In the genomic region with DNA sequence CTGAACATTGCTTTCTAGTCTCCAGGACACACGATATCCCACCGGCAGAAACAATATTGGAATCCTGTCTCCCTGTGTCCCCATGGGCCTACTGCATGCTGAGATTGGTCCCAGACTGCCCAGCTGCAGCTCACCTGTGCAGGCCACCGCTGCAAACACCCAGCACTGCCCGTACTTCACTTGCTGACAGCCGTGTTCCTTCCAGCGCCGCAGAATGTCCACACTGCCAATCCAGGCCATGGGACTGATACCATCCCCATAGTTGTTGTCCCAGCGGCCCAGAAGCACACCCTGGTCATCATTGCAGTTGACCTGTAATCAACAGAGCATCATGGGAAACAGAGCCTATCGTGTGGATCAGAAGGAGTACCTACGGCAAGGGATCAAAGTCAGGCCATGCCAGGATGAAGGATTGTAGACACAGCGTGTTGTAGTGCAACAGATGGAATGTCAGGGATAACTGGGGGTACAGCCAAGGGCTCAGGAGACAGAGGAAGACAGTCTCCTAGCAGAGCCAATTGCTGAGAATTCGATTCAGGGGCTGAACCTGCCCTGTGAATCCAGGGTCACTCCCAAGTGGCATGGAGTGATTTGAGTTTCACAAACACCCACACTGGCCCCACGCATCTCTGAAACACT, we compare ENCODE assay signal across 14 mouse cellular contexts. TPM values are rescaled to one million over a fixed set of nuclear protein-coding genes. Genes with fewer than 3 reads are reported as not detected.
DNase-seq lines count a peak whose midpoint lies in the region; ATAC-seq lines count a peak whose summit lies in the region.
"Had no signal": no experiment of that assay in that cellular context is flagged by ENCODE, and none has a peak within 500 bp of the region (broad histone marks: within the 10 kb centered on the region; RNA-seq: fewer than 3 reads in every experiment).

No protein-coding gene starts in this region.

- H3K36me3 ChIP-seq in hindbrain, embryonic 10.5 days = no peaks in the 10 kb centered on the region
- no peaks in the 10 kb centered on the region for H3K36me3 ChIP-seq in hindbrain, embryonic 14.5 days (replicated peaks; ENCODE audit: control insufficient read depth, insufficient read depth)
- H3K36me3 ChIP-seq in macrophage (ENCODE audit: inconsistent target) = peaks cover 45% of the 10 kb centered on the region
- H3K36me3 ChIP-seq: hindbrain, embryonic 13.5 days; midbrain, embryonic 12.5 days; neural tube, embryonic 13.5 days had no signal

- no peak overlapping the region for H3K4me3 ChIP-seq in hindbrain, embryonic 10.5 days
- H3K4me3 ChIP-seq in hindbrain, embryonic 14.5 days (replicated peaks; ENCODE audit: low read length) = no peak overlapping the region
- no peak overlapping the region for H3K4me3 ChIP-seq in macrophage (ENCODE audit: inconsistent target)
- H3K4me3 ChIP-seq: hindbrain, embryonic 13.5 days; midbrain, embryonic 12.5 days; neural tube, embryonic 13.5 days; stomach, embryonic 15.5 days had no signal

- DNase-seq in heart, adult 11 months = peak; percentile 91
- DNase-seq in heart, postnatal 10 days = no peak
- no peak for DNase-seq in hindbrain, embryonic 10.5 days (ENCODE audit: low spot score)
- no peak for DNase-seq in hindbrain, embryonic 14.5 days (ENCODE audit: low spot score)
- peak; percentile 42 to 48 for DNase-seq in cerebellum, postnatal 25 days
- no peak for DNase-seq in adrenal gland, adult 18-20 months (ENCODE audit: low spot score in 2 of 2)
- DNase-seq: gastrocnemius, postnatal 25 days; layer of hippocampus, postnatal 36 days; lung, postnatal 36 days had no signal

- no peaks in the 10 kb centered on the region for H3K9me3 ChIP-seq in hindbrain, embryonic 10.5 days
- no peaks in the 10 kb centered on the region for H3K9me3 ChIP-seq in hindbrain, embryonic 14.5 days (ENCODE audit: control insufficient read depth, low read length)
- H3K9me3 ChIP-seq: hindbrain, embryonic 13.5 days; midbrain, embryonic 12.5 days; neural tube, embryonic 13.5 days; stomach, embryonic 15.5 days had no signal

- 0 out of 2 replicates have a peak, but pooled peaks cover 3% of the 10 kb centered on the region for H3K27me3 ChIP-seq in hindbrain, embryonic 10.5 days (ENCODE audit: insufficient read depth, poor library complexity, severe bottlenecking)
- H3K27me3 ChIP-seq in hindbrain, embryonic 14.5 days (ENCODE audit: control insufficient read depth, insufficient read depth, low read length) = no peaks in the 10 kb centered on the region
- H3K27me3 ChIP-seq: hindbrain, embryonic 13.5 days; midbrain, embryonic 12.5 days; neural tube, embryonic 13.5 days; stomach, embryonic 15.5 days had no signal

- peaks cover 47% of the 10 kb centered on the region for H3K4me1 ChIP-seq in hindbrain, embryonic 10.5 days (replicated peaks)
- no peaks in the 10 kb centered on the region; the same call in 1 of the 2 replicates for H3K4me1 ChIP-seq in hindbrain, embryonic 14.5 days (replicated peaks; ENCODE audit: control insufficient read depth, insufficient read depth, low read length)

- 90% methylated on average over 13 of the region's 13 CpGs for WGBS in hindbrain, embryonic 10.5 days
- 96% methylated on average over 13 of the region's 13 CpGs for WGBS in hindbrain, embryonic 14.5 days
- WGBS in macrophage (ENCODE audit: missing documents) = 97% methylated on average over 13 of the region's 13 CpGs

- H3K9ac ChIP-seq in hindbrain, embryonic 14.5 days = no peak overlapping the region
- H3K9ac ChIP-seq: hindbrain, embryonic 13.5 days; midbrain, embryonic 12.5 days; neural tube, embryonic 13.5 days; stomach, embryonic 15.5 days had no signal

- no peak for ATAC-seq in hindbrain, embryonic 14.5 days (ENCODE audit: low FRiP score)

- H3K79me2 ChIP-seq in macrophage (ENCODE audit: inconsistent target) = no peaks in the 10 kb centered on the region

- peak overlapping the region; percentile 73 for H3K27ac ChIP-seq in hindbrain, embryonic 10.5 days
- H3K27ac ChIP-seq in hindbrain, embryonic 14.5 days = no peak overlapping the region
- H3K27ac ChIP-seq in macrophage = peak overlapping the region; percentile 82
- H3K27ac ChIP-seq: hindbrain, embryonic 13.5 days; midbrain, embryonic 12.5 days; neural tube, embryonic 13.5 days had no signal

- intact Hi-C loops in heart, postnatal 10 days (cut with DNase I) = no loop called here

- H3K4me2 ChIP-seq in hindbrain, embryonic 14.5 days (replicated peaks) = no peak overlapping the region
- H3K4me2 ChIP-seq: hindbrain, embryonic 13.5 days; midbrain, embryonic 12.5 days; neural tube, embryonic 13.5 days; stomach, embryonic 15.5 days had no signal

RNA-seq across cellular contexts. Expression of a gene that starts 14.9 kb away (rescaled TPM):
- 100 to 1,000 TPM; 162 to 208 TPM for total RNA-seq in heart, postnatal 10 days (2021)
- polyA plus RNA-seq in hindbrain, embryonic 10.5 days (2016; fragmentation: Nextera tagmentation; extraction: Ambion mirVana) = 7.5 and 10.2 TPM in 2 replicates
- 5.5 and 6.1 TPM in 2 replicates for polyA plus RNA-seq in hindbrain, embryonic 14.5 days (2014; fragmentation: Nextera tagmentation; extraction: Ambion mirVana)
- total RNA-seq in macrophage (2018; cell fraction: chromatin; rRNA removed) = 100 to 1,000 TPM in 16 of 26 experiments, 10 to 100 TPM in 10; 13.2 to 775 (median 263) TPM
- total RNA-seq in macrophage (2018; cell fraction: cytosol; rRNA removed) = 100 to 1,000 TPM in 15 of 26 experiments, 10 to 100 TPM in 11; 40.0 to 448 (median 113) TPM
- 100 to 1,000 TPM in 20 of 26 experiments, 10 to 100 TPM in 6; 31.5 to 764 (median 230) TPM for total RNA-seq in macrophage (2018; cell fraction: nucleus; rRNA removed)
- polyA plus RNA-seq in macrophage (2018) = 98.8 to 168 TPM (median 120 TPM) in 3 replicates
- 10 to 100 TPM; 60.5 to 90.5 TPM for total RNA-seq in adrenal gland, adult 18-20 months (2021)

Comparison
In these comparisons a context has a peak if more than half of its experiments do, and no peak if none do; other contexts are left out.
1. DNase-seq: peak in heart, adult 11 months (single experiment) and cerebellum, postnatal 25 days (2 of 2); none in heart, postnatal 10 days (0 of 2), hindbrain, embryonic 10.5 days (single experiment), hindbrain, embryonic 14.5 days (single experiment) and adrenal gland, adult 18-20 months (0 of 2).